In the genomic region with DNA sequence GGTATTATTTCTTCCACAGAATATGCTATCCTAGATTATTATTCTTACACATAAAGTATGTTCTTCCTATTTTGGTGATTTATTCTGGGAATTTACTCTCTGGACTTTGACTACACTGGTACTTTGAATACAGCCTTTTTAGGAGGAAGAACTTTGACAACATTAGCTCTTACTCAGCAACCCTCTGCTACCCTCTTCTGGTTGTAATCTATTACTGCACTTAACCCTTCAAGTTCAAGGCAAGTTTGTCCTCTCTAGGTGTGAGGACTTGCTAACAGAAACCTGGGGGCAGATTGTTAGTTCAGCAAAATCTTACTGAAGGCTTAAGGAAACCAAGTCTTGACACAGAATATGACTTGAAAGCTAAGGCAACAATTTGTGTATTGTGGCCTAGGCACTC, we compare ENCODE assay signal across 11 mouse cellular contexts. TPM values are rescaled to one million over a fixed set of nuclear protein-coding genes. Genes with fewer than 3 reads are reported as not detected.
DNase-seq lines count a peak whose midpoint lies in the region; ATAC-seq and TF ChIP-seq lines count a peak whose summit lies in the region.
"Had no signal": no experiment of that assay in that cellular context is flagged by ENCODE, and none has a peak within 500 bp of the region (broad histone marks: within the 10 kb centered on the region; RNA-seq: fewer than 3 reads in every experiment).

No protein-coding gene starts in this region.

- TF ChIP-seq CTCF in kidney, postnatal 0 days (IDR thresholded peaks at IDR 0.05; ENCODE audit: low read depth): peak; percentile 77
- peak; percentile 80 for TF ChIP-seq CTCF in forebrain, postnatal 0 days (IDR thresholded peaks at IDR 0.05; ENCODE audit: low read depth)

- ATAC-seq in kidney, postnatal 0 days (replicated peaks; ENCODE audit: low FRiP score, low read depth): no peak
- peak; percentile 14; the same call in 1 of the 2 replicates for ATAC-seq in forebrain, postnatal 0 days

- no peaks in the 10 kb centered on the region for H3K4me1 ChIP-seq in kidney, postnatal 0 days (replicated peaks; ENCODE audit: insufficient read depth, low read length)
- no peaks in the 10 kb centered on the region for H3K4me1 ChIP-seq in ES-E14 (ENCODE audit: control insufficient read depth in 2 of 2, insufficient read depth in 2 of 2, low read length in 2 of 2, poor library complexity in 1 of 2)
- H3K4me1 ChIP-seq in forebrain, postnatal 0 days (ENCODE audit: insufficient read depth): no peaks in the 10 kb centered on the region
- H3K4me1 ChIP-seq: lung, embryonic 15.5 days had no signal

- DNase-seq in kidney, postnatal 0 days (ENCODE audit: low spot score): peak; percentile 63
- no peak for DNase-seq in kidney, postnatal 10 days
- DNase-seq in A20 (ENCODE audit: low read depth, low spot score): peak; percentile 9
- peak; percentile 28 for DNase-seq in ES-E14 (ENCODE audit: low read depth, low spot score)
- DNase-seq in forebrain, postnatal 0 days: peak; percentile 47
- no peak for DNase-seq in ovary, postnatal 10 days (ENCODE audit: low spot score)
- no peak for DNase-seq in cerebellum, adult 11-12 months
- no peak for DNase-seq in kidney, adult 18-20 months
- DNase-seq: adrenal gland, postnatal 14 days had no signal

- in situ Hi-C loops in ES-E14 (cut with MboI; ENCODE audit: low sequenced_read_pairs in 2 of 2, unreplicated experiment in 2 of 2): no loop called here

- no peak overlapping the region for H3K9ac ChIP-seq in kidney, postnatal 0 days (ENCODE audit: low read depth, low read length)
- no peak overlapping the region for H3K9ac ChIP-seq in ES-E14 (ENCODE audit: insufficient read depth, low read depth, low read length, poor library complexity, severe bottlenecking)
- no peak overlapping the region for H3K9ac ChIP-seq in forebrain, postnatal 0 days
- H3K9ac ChIP-seq: lung, embryonic 15.5 days had no signal

- no peaks in the 10 kb centered on the region for H3K9me3 ChIP-seq in kidney, postnatal 0 days (replicated peaks; ENCODE audit: low read length)
- H3K9me3 ChIP-seq in ES-E14 (ENCODE audit: control insufficient read depth, insufficient read depth, low read depth, low read length): no peaks in the 10 kb centered on the region
- no peaks in the 10 kb centered on the region for H3K9me3 ChIP-seq in forebrain, postnatal 0 days (ENCODE audit: low read length)
- H3K9me3 ChIP-seq: lung, embryonic 15.5 days had no signal

- H3K4me2 ChIP-seq in kidney, postnatal 0 days (ENCODE audit: low read length): no peak overlapping the region
- no peak overlapping the region for H3K4me2 ChIP-seq in forebrain, postnatal 0 days (ENCODE audit: low read depth)
- H3K4me2 ChIP-seq: lung, embryonic 15.5 days had no signal

- no peaks in the 10 kb centered on the region for H3K27me3 ChIP-seq in kidney, postnatal 0 days (ENCODE audit: insufficient read depth, low read length)
- no peaks in the 10 kb centered on the region for H3K27me3 ChIP-seq in forebrain, postnatal 0 days (ENCODE audit: insufficient read depth, low read length)
- H3K27me3 ChIP-seq: lung, embryonic 15.5 days had no signal

- no peaks in the 10 kb centered on the region for H3K36me3 ChIP-seq in kidney, postnatal 0 days (ENCODE audit: insufficient read depth, low read length)
- H3K36me3 ChIP-seq in ES-E14 (ENCODE audit: control insufficient read depth, insufficient read depth, low read length, poor library complexity, severe bottlenecking): no peaks in the 10 kb centered on the region
- no peaks in the 10 kb centered on the region for H3K36me3 ChIP-seq in forebrain, postnatal 0 days (ENCODE audit: insufficient read depth)
- H3K36me3 ChIP-seq: lung, embryonic 15.5 days had no signal

- no peak overlapping the region for H3K4me3 ChIP-seq in kidney, postnatal 0 days (replicated peaks; ENCODE audit: low read depth, low read length)
- no peak overlapping the region for H3K4me3 ChIP-seq in ES-E14 (ENCODE audit: insufficient read depth in 1 of 2, low read depth in 1 of 2, low read length in 2 of 2, poor library complexity in 1 of 2, severe bottlenecking in 1 of 2)
- H3K4me3 ChIP-seq in forebrain, postnatal 0 days (ENCODE audit: low read depth, low read length): no peak overlapping the region
- H3K4me3 ChIP-seq: lung, embryonic 15.5 days had no signal

- no peak overlapping the region for H3K27ac ChIP-seq in kidney, postnatal 0 days
- H3K27ac ChIP-seq in ES-E14 (ENCODE audit: insufficient read depth, low read depth, low read length, poor library complexity, severe bottlenecking): no peak overlapping the region
- no peak overlapping the region for H3K27ac ChIP-seq in forebrain, postnatal 0 days (ENCODE audit: low read depth, low read length)
- H3K27ac ChIP-seq: lung, embryonic 15.5 days had no signal

TF ChIP-seq in ES-E14, 5 proteins besides CTCF, POLR2A, EP300 and RAD21:
- 0 out of 2 replicates have a peak, but pooled peaks have one; percentile 42 for TF ChIP-seq MAFK (IDR thresholded peaks at IDR 0.05; ENCODE audit: insufficient read depth, low read depth, low read length)
- no peak for TF ChIP-seq ZNF384 (IDR thresholded peaks at IDR 0.05; ENCODE audit: low read depth, low read length)
- TF ChIP-seq ZC3H11A (IDR thresholded peaks at IDR 0.05; ENCODE audit: borderline replicate concordance, low read depth, low read length): peak; percentile 22; the same call in 1 of the 2 replicates

RNA-seq across cellular contexts. Expression of a gene that starts 17.5 kb away (rescaled TPM):
- not detected in 2 replicates for polyA plus RNA-seq in kidney, postnatal 0 days (2015; fragmentation: Nextera tagmentation; extraction: Ambion mirVana)
- total RNA-seq in ES-E14 (2012; rRNA removed): 0.05 and 0.09 TPM in 2 replicates
- total RNA-seq in forebrain, postnatal 0 days (2014; rRNA removed): 189 and 223 TPM in 2 replicates
- polyA plus RNA-seq in forebrain, postnatal 0 days (2015; fragmentation: Nextera tagmentation; extraction: Ambion mirVana): 48.1 and 67.0 TPM in 2 replicates
- total RNA-seq: adrenal gland, postnatal 14 days had no signal
- polyA plus RNA-seq: kidney, embryonic 14.5 days had no signal

Comparison
In these comparisons a context has a peak if more than half of its experiments do, and no peak if none do; other contexts are left out.
1. DNase-seq: peak in kidney, postnatal 0 days (single experiment), A20 (single experiment), ES-E14 (single experiment) and forebrain, postnatal 0 days (single experiment); none in kidney, postnatal 10 days (single experiment), ovary, postnatal 10 days (single experiment), cerebellum, adult 11-12 months (single experiment) and kidney, adult 18-20 months (single experiment).
2. RNA of a gene that starts 17.5 kb away (total RNA-seq): 189 to 223 TPM in forebrain, postnatal 0 days; 0.05 to 0.09 TPM in ES-E14; every median in the first group is over 100 times any median in the second.